Mouse (Mus musculus) liver, adult 2 months (tissue): ENCODE data around the gene Fbxl3. TPM values are rescaled to one million over a fixed set of nuclear protein-coding genes. Genes with fewer than 3 reads are reported as not detected.

ENCODE experiments used
- DNase-seq: peaks from one replicate; pipeline ENCODE4 v3.0.0-alpha.2; 2011; ENCODE audit warnings: low read depth, low spot score; ENCODE audit errors: extremely low read depth
- H3K27ac ChIP-seq: fragments of 200-500 bp; replicated peaks from 2 replicates; pipeline ENCODE4 v1.5.1; 2012; ENCODE audit warnings: low read depth, mild to moderate bottlenecking, control low read depth, inconsistent platforms, low read length; ENCODE audit not compliant: insufficient read depth
- H3K27me3 ChIP-seq: fragments of 200-500 bp; 2 replicates; pipeline ENCODE4 v1.6.1; 2012; ENCODE audit warnings: mild to moderate bottlenecking, moderate library complexity, low read length, inconsistent platforms; ENCODE audit not compliant: control insufficient read depth, insufficient read depth
- H3K36me3 ChIP-seq: fragments of 200-500 bp; 2 replicates; pipeline ENCODE4 v1.6.1; 2012; ENCODE audit warnings: low read length, inconsistent platforms; ENCODE audit not compliant: control insufficient read depth, insufficient read depth
- H3K4me1 ChIP-seq: fragments of 200-500 bp; 2 replicates; pipeline ENCODE4 v1.6.1; 2011; ENCODE audit warnings: low read length; ENCODE audit not compliant: control insufficient read depth, insufficient read depth
- H3K4me3 ChIP-seq: fragments of 200-500 bp; 2 replicates; pipeline ENCODE4 v1.5.1; 2011; ENCODE audit warnings: low read depth, mild to moderate bottlenecking, control low read depth, low read length, moderate library complexity; ENCODE audit not compliant: insufficient read depth
- H3K79me2 ChIP-seq: fragments of 200-500 bp; 2 replicates; pipeline ENCODE4 v1.6.1; 2012; ENCODE audit warnings: inconsistent platforms, mild to moderate bottlenecking, low read length, moderate library complexity; ENCODE audit not compliant: control insufficient read depth, insufficient read depth
- H3K9ac ChIP-seq: fragments of 200-500 bp; 2 replicates; pipeline ENCODE4 v1.6.1; 2012; ENCODE audit warnings: low read depth, mild to moderate bottlenecking, control low read depth, inconsistent platforms, low read length
- CTCF ChIP-seq: fragments of 200-500 bp; IDR thresholded peaks from 2 replicates; pipeline ENCODE4 v1.5.1; 2011; ENCODE audit warnings: low read depth, low read length, control low read depth
- POLR2A ChIP-seq: fragments of 200-500 bp; IDR thresholded peaks from 2 replicates; pipeline ENCODE4 v1.6.1; 2011; ENCODE audit warnings: low read length, control low read depth; ENCODE audit not compliant: insufficient read depth; ENCODE audit errors: extremely low read depth
- WGBS: fragments of 180-500 bp; shearing (Covaris S2); methylation state at CpG from one replicate; pipeline ENCODE4 v1.1.7; 2018; 5-methylcytosine and 5-hydroxymethylcytosine counted together
- polyA plus RNA-seq: library from polyadenylated mRNA; depleted of rRNA; stranded (reverse); fragments of >200 nt; gene quantifications from 2 replicates; pipeline ENCODE4 v1.2.3, GENCODE M21; 2012
- total RNA-seq: library from RNA; depleted of rRNA; stranded (reverse); fragments of >200 nt; gene quantifications from 2 replicates; pipeline ENCODE4 v1.2.3, GENCODE M21; 2014

Gene Fbxl3
- total and polyA plus RNA-seq, 2 experiments: 25.6 to 51.0 TPM

DNA sequence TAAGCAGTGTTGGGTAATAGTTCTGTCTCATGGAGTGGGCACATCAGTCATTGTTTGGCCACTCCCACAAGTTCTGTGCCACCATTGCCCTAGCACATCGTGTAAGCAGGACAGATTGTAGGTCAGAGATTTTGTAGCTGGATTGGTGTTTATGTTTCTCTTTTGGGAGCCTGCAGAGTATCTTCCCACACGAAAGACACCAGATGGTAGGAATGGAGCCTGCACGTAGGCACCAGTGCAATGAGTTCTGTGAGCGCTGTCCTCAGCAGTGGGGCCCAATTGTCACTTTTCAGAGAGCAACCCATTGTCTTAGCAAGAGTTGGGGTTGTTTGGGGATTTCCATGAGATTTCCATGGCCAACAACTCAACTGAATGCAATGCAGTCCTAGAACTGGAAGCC, 10.6 kb upstream of the Fbxl3 start:
- no peaks in the 10 kb centered on the region for H3K27me3 ChIP-seq
- no peak overlapping the region for H3K4me3 ChIP-seq
- H3K9ac ChIP-seq: no peak overlapping the region
- TF ChIP-seq POLR2A (no peak), CTCF (no peak)
- H3K36me3 ChIP-seq: peaks cover 5% of the 10 kb centered on the region; the same call in 1 of the 2 replicates
- DNase-seq: no peak
- H3K4me1 ChIP-seq: peaks cover 4% of the 10 kb centered on the region; the same call in 1 of the 2 replicates
- WGBS: 87% methylated on average over 4 of the region's 4 CpGs
- H3K27ac ChIP-seq: no peak overlapping the region
- no peaks in the 10 kb centered on the region for H3K79me2 ChIP-seq

DNA sequence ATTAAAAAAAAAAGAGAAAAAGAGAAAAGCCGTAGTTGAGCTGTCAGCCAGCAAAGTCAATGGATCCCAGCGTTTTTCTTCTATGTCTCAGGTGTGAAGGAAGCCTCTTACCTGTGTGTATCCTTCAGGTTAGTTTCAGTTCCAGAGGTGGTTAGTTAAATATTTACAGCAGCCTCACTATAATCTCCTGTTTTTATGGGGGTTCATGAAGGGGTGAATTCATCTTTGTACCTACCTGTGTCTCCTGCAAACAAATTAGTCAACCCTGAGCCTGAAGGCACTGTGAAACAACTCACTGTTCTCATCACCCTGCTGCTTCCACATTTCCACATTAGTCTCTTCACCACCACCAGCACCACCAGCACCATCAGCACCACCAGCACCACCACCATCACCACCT, 6.9 kb upstream of the Fbxl3 start:
- Histone ChIP-seq H3K4me1 (peaks cover 7% of the 10 kb centered on the region), H3K27ac (no peak overlapping the region), H3K9ac (no peak overlapping the region), H3K36me3 (no peaks in the 10 kb centered on the region), H3K27me3 (no peaks in the 10 kb centered on the region), H3K79me2 (no peaks in the 10 kb centered on the region), H3K4me3 (no peak overlapping the region)
- no peak for DNase-seq
- no peak for TF ChIP-seq POLR2A
- TF ChIP-seq CTCF: no peak
- 94% methylated on average over 2 of the region's 2 CpGs for WGBS

DNA sequence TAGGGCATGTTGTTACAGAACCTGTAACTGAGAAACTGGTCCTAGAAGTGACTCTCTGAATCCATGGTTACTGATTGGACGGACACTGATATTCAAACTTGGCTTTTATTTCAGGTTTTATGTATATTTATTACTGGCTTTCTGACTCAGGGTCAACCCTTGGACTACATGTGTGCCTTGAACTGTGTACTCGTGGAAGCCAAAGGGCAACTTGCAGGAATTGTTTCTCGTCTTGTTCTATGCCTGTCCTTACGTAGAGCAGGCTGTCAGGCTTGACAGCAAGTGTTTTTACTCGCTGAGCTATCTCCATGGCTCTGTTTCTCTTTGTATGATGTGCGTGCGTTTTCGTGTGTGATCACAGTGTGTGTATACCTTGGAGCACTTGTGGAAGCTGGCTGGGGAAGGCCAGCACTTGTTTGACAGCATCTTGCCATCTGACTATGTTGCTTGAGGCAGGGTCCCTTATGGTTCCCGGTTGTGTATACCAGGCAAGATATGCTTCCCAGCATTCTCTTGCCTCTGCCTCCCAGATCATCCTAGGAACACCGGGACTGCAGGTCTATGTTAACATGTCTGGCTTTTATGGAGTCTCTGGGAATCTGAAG, 3.5 kb upstream of the Fbxl3 start:
- peaks cover 5% of the 10 kb centered on the region for H3K79me2 ChIP-seq
- H3K4me1 ChIP-seq: peaks cover 8% of the 10 kb centered on the region
- H3K27me3 ChIP-seq: no peaks in the 10 kb centered on the region
- H3K4me3 ChIP-seq: no peak overlapping the region
- WGBS: 55% methylated on average over 10 of the region's 10 CpGs
- peak; percentile 56 for DNase-seq
- H3K9ac ChIP-seq: no peak overlapping the region
- no peak overlapping the region for H3K27ac ChIP-seq
- H3K36me3 ChIP-seq: no peaks in the 10 kb centered on the region
- TF ChIP-seq POLR2A (no peak), CTCF (no peak)

DNA sequence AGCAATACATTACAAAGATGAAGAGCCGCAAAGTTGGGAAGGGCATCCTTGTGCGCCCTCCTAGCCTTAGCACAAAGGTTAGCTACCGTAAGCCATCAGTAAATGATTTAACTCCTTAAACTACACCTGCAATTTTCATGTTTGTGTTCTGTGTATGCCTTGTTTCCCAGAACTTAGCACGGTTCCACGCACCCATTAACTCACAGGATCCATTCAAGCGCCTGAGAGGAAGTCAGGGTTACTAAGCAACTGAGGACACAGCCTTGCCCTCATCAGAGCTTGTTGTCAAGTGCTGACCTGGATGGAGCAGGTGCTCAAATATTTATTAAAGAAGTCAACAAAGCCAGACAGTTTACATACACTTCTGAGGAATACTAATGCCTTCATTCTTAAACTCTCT, 2.9 kb upstream of the Fbxl3 start:
- no peak for DNase-seq
- Histone ChIP-seq H3K27me3 (no peaks in the 10 kb centered on the region), H3K79me2 (peaks cover 5% of the 10 kb centered on the region), H3K36me3 (no peaks in the 10 kb centered on the region), H3K27ac (no peak overlapping the region), H3K4me3 (no peak overlapping the region), H3K9ac (no peak overlapping the region), H3K4me1 (peaks cover 10% of the 10 kb centered on the region)
- TF ChIP-seq POLR2A (no peak), CTCF (no peak)
- WGBS: 39% methylated on average over 6 of the region's 6 CpGs

GRCm38 (mm10) chr14:103101171-103101570, 1.8 kb upstream of the Fbxl3 start:
- peak; percentile 81 for DNase-seq
- Histone ChIP-seq H3K27me3 (no peaks in the 10 kb centered on the region), H3K36me3 (no peaks in the 10 kb centered on the region), H3K4me3 (no peak overlapping the region), H3K27ac (no peak overlapping the region), H3K9ac (no peak overlapping the region), H3K4me1 (peaks cover 15% of the 10 kb centered on the region), H3K79me2 (peaks cover 7% of the 10 kb centered on the region)
- WGBS: 59% methylated on average over 3 of the region's 3 CpGs
- TF ChIP-seq POLR2A (no peak), CTCF (no peak)

- DNase-seq: no peak
- H3K27ac ChIP-seq: no peak overlapping the region
- no peaks in the 10 kb centered on the region for H3K27me3 ChIP-seq
- H3K9ac ChIP-seq: no peak overlapping the region
- peaks cover 13% of the 10 kb centered on the region for H3K79me2 ChIP-seq
- TF ChIP-seq POLR2A: no peak
- no peak for TF ChIP-seq CTCF
- no peak overlapping the region for H3K4me3 ChIP-seq
- H3K4me1 ChIP-seq: peaks cover 15% of the 10 kb centered on the region
- 87% methylated on average over 13 of the region's 13 CpGs for WGBS
- peaks cover 2% of the 10 kb centered on the region; the same call in 1 of the 2 replicates for H3K36me3 ChIP-seq
Observed at GRCm38 (mm10) chr14:103100296-103100695, 930 bp upstream of the Fbxl3 start.
